Mouse (Mus musculus) megakaryocyte, embryonic 14.5 days (primary cell): ENCODE data around the gene Galnt18.

Experiments
- FLI1 ChIP-seq: IDR thresholded peaks from 2 replicates; pipeline ENCODE4 v1.6.1; 2012; ENCODE audit warnings: low read length, inconsistent platforms, mixed read lengths
- GATA1 ChIP-seq: IDR thresholded peaks from 3 replicates; pipeline ENCODE4 v1.6.1; 2012; ENCODE audit warnings: mixed read lengths, low read length, inconsistent platforms, borderline replicate concordance

DNA sequence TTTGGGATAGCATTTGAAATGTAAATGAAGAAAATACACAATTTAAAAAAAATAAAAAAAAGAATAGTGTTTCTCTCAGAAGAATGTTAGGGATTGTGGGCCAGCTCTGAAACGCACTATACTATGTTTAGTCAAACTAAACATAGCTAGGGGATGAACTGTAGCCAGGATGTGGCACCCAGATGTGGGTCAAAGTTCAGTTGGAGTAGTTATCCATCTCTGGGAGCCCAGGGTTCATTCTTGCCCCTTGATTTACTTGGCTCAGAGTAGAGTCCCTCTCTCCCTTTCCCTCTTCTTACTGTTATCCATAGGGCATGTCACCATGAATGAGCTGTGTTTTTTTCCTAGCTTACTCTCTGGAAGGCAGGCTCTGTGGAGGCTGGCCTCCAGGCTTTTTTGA, 165.3 kb downstream of the Galnt18 start:
- TF ChIP-seq GATA1 = no peak
- TF ChIP-seq FLI1 = no peak
